Mouse (Mus musculus) stomach, embryonic 15.5 days (tissue): ENCODE results near the gene Eng. TPM values are rescaled to one million over a fixed set of nuclear protein-coding genes. Genes with fewer than 3 reads are reported as not detected.

Source experiments
- ATAC-seq: fragments of 200-750 bp; cut with Nextera tagmentation; 2 replicates; pipeline ENCODE4 v1.8.0; 2017; ENCODE audit warnings: low read depth, moderate number of reproducible peaks, moderate TSS enrichment; ENCODE audit not compliant: insufficient read depth, low FRiP score
- H3K27ac ChIP-seq: fragments of 300-500 bp; sonication (generic); 2 replicates; pipeline ENCODE4 v1.5.1; 2015; ENCODE audit warnings: mild to moderate bottlenecking, inconsistent platforms
- H3K27me3 ChIP-seq: fragments of 300-500 bp; sonication (generic); replicated peaks from 2 replicates; pipeline ENCODE4 v1.6.1; 2015; ENCODE audit warnings: inconsistent platforms
- H3K36me3 ChIP-seq: fragments of 300-500 bp; sonication (generic); 2 replicates; pipeline ENCODE4 v1.6.1; 2015; ENCODE audit warnings: inconsistent platforms
- H3K4me1 ChIP-seq: fragments of 300-500 bp; sonication (generic); 2 replicates; pipeline ENCODE4 v1.6.1; 2015; ENCODE audit warnings: inconsistent platforms
- H3K4me2 ChIP-seq: fragments of 300-500 bp; sonication (generic); 2 replicates; pipeline ENCODE4 v1.6.1; 2015; ENCODE audit warnings: mild to moderate bottlenecking, inconsistent platforms
- H3K4me3 ChIP-seq: fragments of 300-500 bp; sonication (generic); replicated peaks from 2 replicates; pipeline ENCODE4 v1.5.1; 2015; ENCODE audit warnings: inconsistent platforms
- H3K9ac ChIP-seq: fragments of 300-500 bp; sonication (generic); 2 replicates; pipeline ENCODE4 v1.6.1; 2015; ENCODE audit warnings: inconsistent platforms
- H3K9me3 ChIP-seq: fragments of 300-500 bp; sonication (generic); 2 replicates; pipeline ENCODE4 v1.6.1; 2016; ENCODE audit warnings: inconsistent platforms
- WGBS: fragments of 180-500 bp; shearing (Covaris S2); methylation state at CpG from one replicate; pipeline ENCODE4 v1.1.7; 2015; 5-methylcytosine and 5-hydroxymethylcytosine counted together
- microRNA counts: library from miRNA; unstranded; fragments of <30 nt; microRNA quantifications from one replicate; lab custom pipeline; 2016
- microRNA-seq: library from miRNA; unstranded; fragments of <30 nt; microRNA quantifications from one replicate; pipeline ENCODE4, GENCODE M21; 2016
- polyA plus RNA-seq: library from polyadenylated mRNA; unstranded; fragments of >200 nt; fragmentation: Nextera tagmentation; extraction: Ambion mirVana; gene quantifications from 2 replicates; pipeline ENCODE4 v1.2.1, GENCODE M21; 2015

Eng gene
- polyA plus RNA-seq, 1 experiment from 2014 or later, result 59.6 TPM

DNA sequence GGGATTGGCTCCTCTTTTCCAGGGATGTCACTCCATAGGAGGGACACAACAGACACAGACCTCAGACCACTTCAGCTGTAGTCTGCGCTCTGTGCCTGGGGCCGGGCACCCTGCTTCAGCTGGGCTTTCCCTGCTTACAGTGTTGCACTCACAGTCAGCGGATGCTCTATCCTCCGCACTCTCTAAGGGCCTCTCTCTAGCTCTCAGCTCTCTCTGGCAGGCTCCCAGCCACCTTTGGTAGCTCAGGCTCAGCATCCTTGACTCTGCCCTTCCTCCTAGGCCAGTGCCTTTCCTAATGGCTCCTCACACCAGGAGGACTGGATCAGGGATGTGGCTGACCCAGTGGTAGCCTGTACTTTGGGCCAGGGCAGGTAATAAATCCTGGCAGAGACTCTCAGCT, 85.5 kb downstream of the Eng start:
- 59% methylated on average over 4 of the region's 4 CpGs for WGBS
- no peak overlapping the region for H3K9ac ChIP-seq
- no peak overlapping the region for H3K4me3 ChIP-seq
- no peaks in the 10 kb centered on the region for H3K36me3 ChIP-seq
- ATAC-seq, result no peak
- peak overlapping the region; percentile 68; the same call in 1 of the 2 replicates for H3K4me2 ChIP-seq
- peak overlapping the region; percentile 82 for H3K27ac ChIP-seq
- peaks cover 46% of the 10 kb centered on the region for H3K4me1 ChIP-seq
- no peaks in the 10 kb centered on the region for H3K9me3 ChIP-seq
- no peaks in the 10 kb centered on the region for H3K27me3 ChIP-seq

MicroRNA genes within 50 kb of the gene (microRNA counts, 519-probe panel; counts per million panel counts)
- not detected for microRNA mmu-miR-1954 (lab: Ali Mortazavi, UCI)
- microRNA mmu-miR-2861 (lab: Ali Mortazavi, UCI), result 2,065 counts per million, percentile 27 among the panel's probes with 10 or more counts

Small RNA genes lying within 50 kb of the gene (microRNA-seq; reads per million reads assigned to microRNA genes)
- gene Gm47291 (not detected), gene Mir1954 (not detected), gene Mir2861 (not detected), gene Mir3960 (not detected), gene Mir8093 (not detected)

Other genes with a start within 250 kb of the Eng start
- gene Naif1, start 196.1 kb upstream of the Eng start, polyA plus RNA-seq, result 5.1 and 5.4 TPM in 2 replicates
- gene Slc25a25, start 195.2 kb upstream of the Eng start, polyA plus RNA-seq, result 17.6 and 17.9 TPM in 2 replicates
- 11.2 and 13.0 TPM in 2 replicates for gene Fam102a, start 111.3 kb upstream of the Eng start, polyA plus RNA-seq
- 109 and 112 TPM in 2 replicates for gene Dpm2, start 75.7 kb upstream of the Eng start, polyA plus RNA-seq
- gene Pip5kl1, start 71.8 kb upstream of the Eng start, polyA plus RNA-seq, result 0.36 and 0.61 TPM in 2 replicates
- gene 9430097D07Rik, start 70.9 kb upstream of the Eng start, polyA plus RNA-seq, result 0.09 and 0.12 TPM in 2 replicates
- 18.3 and 20.3 TPM in 2 replicates for gene St6galnac4, start 59.5 kb upstream of the Eng start, polyA plus RNA-seq
- 17.4 and 19.7 TPM in 2 replicates for gene St6galnac6, start 46.9 kb upstream of the Eng start, polyA plus RNA-seq
- 21.8 and 22.1 TPM in 2 replicates for gene Ak1, start 24.8 kb upstream of the Eng start, polyA plus RNA-seq
- 33.8 and 34.1 TPM in 2 replicates for gene Fpgs, start 57.5 kb downstream of the Eng start, polyA plus RNA-seq
- 89.8 and 91.4 TPM in 2 replicates for gene Cdk9, start 66.5 kb downstream of the Eng start, polyA plus RNA-seq
- 26.2 and 28.6 TPM in 2 replicates for gene Sh2d3c, start 74.5 kb downstream of the Eng start, polyA plus RNA-seq
- gene 6330409D20Rik, start 94.4 kb downstream of the Eng start, polyA plus RNA-seq, result 0.27 and 0.45 TPM in 2 replicates
- 63.8 and 68.5 TPM in 2 replicates for gene Tor2a, start 110.6 kb downstream of the Eng start, polyA plus RNA-seq
- 0.23 and 0.41 TPM in 2 replicates for gene Ttc16, start 129.0 kb downstream of the Eng start, polyA plus RNA-seq
- 4.4 TPM in 2 replicates for gene Ptrh1, start 129.2 kb downstream of the Eng start, polyA plus RNA-seq
- 0.62 and 1.1 TPM in 2 replicates for gene Cfap157, start 137.8 kb downstream of the Eng start, polyA plus RNA-seq
- gene Stxbp1, start 200.7 kb downstream of the Eng start, polyA plus RNA-seq, result 20.0 and 21.4 TPM in 2 replicates
- gene Fam129b, start 229.5 kb downstream of the Eng start, polyA plus RNA-seq, result 67.1 and 73.6 TPM in 2 replicates